Mouse (Mus musculus) cortical plate, adult 2 months (tissue): ENCODE measurements around the gene Phgr1.

Experiments used
- CTCF ChIP-seq: fragments of 200-500 bp; IDR thresholded peaks from 2 replicates; pipeline ENCODE4 v1.5.1; 2011; ENCODE audit warnings: mild to moderate bottlenecking, control low read depth, low read length; ENCODE audit not compliant: insufficient read depth; ENCODE audit errors: extremely low read depth
- POLR2A ChIP-seq: fragments of 200-500 bp; IDR thresholded peaks from 2 replicates; pipeline ENCODE4 v1.6.1; 2011; ENCODE audit warnings: mild to moderate bottlenecking, low read length, control low read depth; ENCODE audit not compliant: insufficient read depth; ENCODE audit errors: extremely low read depth

DNA sequence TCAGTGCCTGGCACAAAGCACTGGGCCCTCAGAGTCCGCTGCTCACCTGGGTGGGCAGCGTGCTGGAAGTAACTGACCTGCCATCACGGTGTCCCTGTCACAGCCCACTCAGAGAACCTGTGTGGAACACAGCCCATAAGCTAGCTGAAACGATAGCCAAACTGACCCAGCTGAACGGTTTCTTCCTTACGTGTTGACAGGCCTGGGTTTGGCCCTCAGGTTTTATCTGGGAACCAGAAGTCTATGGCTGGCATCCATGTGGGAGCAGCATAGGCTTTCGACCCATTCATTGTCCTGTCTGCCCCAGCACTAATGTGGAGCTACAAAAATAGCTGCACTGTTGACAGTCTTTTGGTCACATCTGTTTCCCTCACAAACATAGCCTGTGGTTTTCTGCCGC, 22.1 kb upstream of the Phgr1 start:
- TF ChIP-seq POLR2A (no peak), CTCF (no peak)
